Mouse (Mus musculus) testis, adult 2 months (tissue): ENCODE data around the gene Pnkd. TPM values are rescaled to one million over a fixed set of nuclear protein-coding genes. Genes with fewer than 3 reads are reported as not detected.

Experiments used
- H3K27ac ChIP-seq: fragments of 200-500 bp; 2 replicates; pipeline ENCODE4 v1.5.1; 2012; ENCODE audit warnings: low read depth, low read length; ENCODE audit not compliant: control insufficient read depth, insufficient read depth
- H3K27me3 ChIP-seq: fragments of 200-500 bp; 2 replicates; pipeline ENCODE4 v1.6.1; 2012; ENCODE audit warnings: mild to moderate bottlenecking, low read length, moderate library complexity; ENCODE audit not compliant: control insufficient read depth, insufficient read depth
- H3K36me3 ChIP-seq: fragments of 200-500 bp; 2 replicates; pipeline ENCODE4 v1.6.1; 2012; ENCODE audit warnings: mild to moderate bottlenecking, low read length; ENCODE audit not compliant: control insufficient read depth, insufficient read depth
- H3K4me1 ChIP-seq: fragments of 200-500 bp; 2 replicates; pipeline ENCODE4 v1.6.1; 2012; ENCODE audit warnings: low read length; ENCODE audit not compliant: control insufficient read depth, insufficient read depth
- H3K4me3 ChIP-seq: fragments of 200-500 bp; 2 replicates; pipeline ENCODE4 v1.5.1; 2012; ENCODE audit warnings: low read depth, mild to moderate bottlenecking, low read length, moderate library complexity, mixed read lengths; ENCODE audit not compliant: control insufficient read depth
- CTCF ChIP-seq: fragments of 200-500 bp; IDR thresholded peaks from 2 replicates; pipeline ENCODE4 v1.5.1; 2012; ENCODE audit warnings: low read depth, mild to moderate bottlenecking, inconsistent platforms, low read length, moderate library complexity; ENCODE audit not compliant: control insufficient read depth, insufficient read depth, insufficient replicate concordance
- POLR2A ChIP-seq: fragments of 200-500 bp; IDR thresholded peaks from 2 replicates; pipeline ENCODE4 v1.6.1; 2012; ENCODE audit warnings: low read depth, mild to moderate bottlenecking, inconsistent platforms, low read length, moderate library complexity; ENCODE audit not compliant: control insufficient read depth
- polyA plus RNA-seq: library from polyadenylated mRNA; depleted of rRNA; stranded (reverse); fragments of >200 nt; gene quantifications from 2 replicates; pipeline ENCODE4 v1.2.3, GENCODE M21; 2012

Pnkd gene
- polyA plus RNA-seq, 1 experiment = 119 TPM

- Histone ChIP-seq H3K27me3 (no peaks in the 10 kb centered on the region), H3K4me3 (no peak overlapping the region), H3K27ac (no peak overlapping the region), H3K36me3 (no peaks in the 10 kb centered on the region), H3K4me1 (peaks cover 2% of the 10 kb centered on the region)
- TF ChIP-seq POLR2A (no peak), CTCF (no peak)
Measured at GRCm38 (mm10) chr1:74375561-74375960, 90.8 kb downstream of the Pnkd start.

GRCm38 (mm10) chr1:74376396-74376795 is 91.7 kb downstream of the Pnkd start:
- H3K4me3 ChIP-seq = no peak overlapping the region
- no peaks in the 10 kb centered on the region for H3K27me3 ChIP-seq
- no peak overlapping the region for H3K27ac ChIP-seq
- H3K36me3 ChIP-seq = no peaks in the 10 kb centered on the region
- H3K4me1 ChIP-seq = peaks cover 2% of the 10 kb centered on the region
- TF ChIP-seq POLR2A (no peak), CTCF (no peak)

- H3K27me3 ChIP-seq = no peaks in the 10 kb centered on the region
- no peak for TF ChIP-seq POLR2A
- no peak for TF ChIP-seq CTCF
- peaks cover 2% of the 10 kb centered on the region for H3K4me1 ChIP-seq
- no peak overlapping the region for H3K27ac ChIP-seq
- no peaks in the 10 kb centered on the region for H3K36me3 ChIP-seq
- no peak overlapping the region for H3K4me3 ChIP-seq
Measured at GRCm38 (mm10) chr1:74379058-74379504, 94.4 kb downstream of the Pnkd start.

GRCm38 (mm10) chr1:74380484-74380883 is 95.8 kb downstream of the Pnkd start:
- peaks cover 2% of the 10 kb centered on the region for H3K4me1 ChIP-seq
- TF ChIP-seq CTCF (no peak), POLR2A (no peak)
- no peaks in the 10 kb centered on the region for H3K36me3 ChIP-seq
- no peak overlapping the region for H3K4me3 ChIP-seq
- H3K27me3 ChIP-seq = no peaks in the 10 kb centered on the region
- H3K27ac ChIP-seq = no peak overlapping the region

GRCm38 (mm10) chr1:74381588-74382021 is 96.9 kb downstream of the Pnkd start:
- peaks cover 2% of the 10 kb centered on the region for H3K4me1 ChIP-seq
- no peaks in the 10 kb centered on the region for H3K27me3 ChIP-seq
- TF ChIP-seq POLR2A = no peak
- TF ChIP-seq CTCF = no peak
- no peak overlapping the region for H3K4me3 ChIP-seq
- H3K36me3 ChIP-seq = no peaks in the 10 kb centered on the region
- no peak overlapping the region for H3K27ac ChIP-seq

- TF ChIP-seq POLR2A (no peak), CTCF (no peak)
- Histone ChIP-seq H3K36me3 (no peaks in the 10 kb centered on the region), H3K4me1 (peaks cover 9% of the 10 kb centered on the region), H3K27me3 (no peaks in the 10 kb centered on the region), H3K27ac (no peak overlapping the region), H3K4me3 (no peak overlapping the region)
Measured at GRCm38 (mm10) chr1:74383385-74383784, 98.7 kb downstream of the Pnkd start.

- H3K4me3 ChIP-seq = no peak overlapping the region
- H3K27me3 ChIP-seq = no peaks in the 10 kb centered on the region
- H3K27ac ChIP-seq = no peak overlapping the region
- TF ChIP-seq CTCF = no peak
- no peak for TF ChIP-seq POLR2A
- no peaks in the 10 kb centered on the region for H3K36me3 ChIP-seq
- peaks cover 17% of the 10 kb centered on the region for H3K4me1 ChIP-seq
Measured at GRCm38 (mm10) chr1:74384525-74384924, 99.8 kb downstream of the Pnkd start.

GRCm38 (mm10) chr1:74385064-74385463 is 100.3 kb downstream of the Pnkd start:
- TF ChIP-seq POLR2A (no peak), CTCF (no peak)
- H3K27me3 ChIP-seq = no peaks in the 10 kb centered on the region
- no peaks in the 10 kb centered on the region for H3K36me3 ChIP-seq
- H3K4me1 ChIP-seq = peaks cover 22% of the 10 kb centered on the region
- H3K27ac ChIP-seq = no peak overlapping the region
- H3K4me3 ChIP-seq = no peak overlapping the region
